7 mouse cellular contexts compared by ENCODE assay signal in genomic region chr11:22234739-22235138, GRCm38 (mm10).
DNase-seq lines count a peak whose midpoint lies in the region; ATAC-seq lines count a peak whose summit lies in the region.

No protein-coding gene starts in this region.

- no peaks in the 10 kb centered on the region for H3K4me1 ChIP-seq in midbrain, embryonic 13.5 days (replicated peaks)
- H3K4me1 ChIP-seq in midbrain, embryonic 16.5 days (ENCODE audit: control insufficient read depth, insufficient read depth, low read length) = no peaks in the 10 kb centered on the region

- peak; percentile 22 for DNase-seq in cerebellum, adult 9-10 months
- DNase-seq in kidney, postnatal 36 days = peak; percentile 29 to 48
- peak; percentile 32 for DNase-seq in thymus, postnatal 14 days
- no peak for DNase-seq in left cerebral cortex, postnatal 10 days (ENCODE audit: extremely low spot score in 1 of 2, low spot score in 2 of 2)
- DNase-seq in spleen, postnatal 4 days (ENCODE audit: low spot score in 2 of 2) = no peak

- no peaks in the 10 kb centered on the region for H3K9me3 ChIP-seq in midbrain, embryonic 13.5 days
- H3K9me3 ChIP-seq in midbrain, embryonic 16.5 days (replicated peaks; ENCODE audit: control insufficient read depth, low read length, poor library complexity, severe bottlenecking) = no peaks in the 10 kb centered on the region

- no peak overlapping the region for H3K4me2 ChIP-seq in midbrain, embryonic 13.5 days (replicated peaks)
- no peak overlapping the region for H3K4me2 ChIP-seq in midbrain, embryonic 16.5 days (ENCODE audit: low read length)

- WGBS in midbrain, embryonic 13.5 days = 82% methylated on average over 1 of the region's 1 CpGs
- 73% methylated on average over 1 of the region's 1 CpGs for WGBS in midbrain, embryonic 16.5 days

- no peak overlapping the region for H3K9ac ChIP-seq in midbrain, embryonic 13.5 days (replicated peaks)
- H3K9ac ChIP-seq in midbrain, embryonic 16.5 days (ENCODE audit: low read depth, low read length) = no peak overlapping the region

- H3K27ac ChIP-seq in midbrain, embryonic 13.5 days = no peak overlapping the region
- H3K27ac ChIP-seq in midbrain, embryonic 16.5 days (ENCODE audit: low read length) = no peak overlapping the region

- H3K4me3 ChIP-seq in midbrain, embryonic 13.5 days (replicated peaks) = no peak overlapping the region
- no peak overlapping the region for H3K4me3 ChIP-seq in midbrain, embryonic 16.5 days (ENCODE audit: low read depth, low read length)

- 0 out of 2 replicates have a peak, but pooled peaks cover 10% of the 10 kb centered on the region for H3K36me3 ChIP-seq in midbrain, embryonic 13.5 days
- H3K36me3 ChIP-seq in midbrain, embryonic 16.5 days (ENCODE audit: control insufficient read depth, insufficient read depth, low read length) = no peaks in the 10 kb centered on the region

- no peaks in the 10 kb centered on the region for H3K27me3 ChIP-seq in midbrain, embryonic 13.5 days
- no peaks in the 10 kb centered on the region for H3K27me3 ChIP-seq in midbrain, embryonic 16.5 days (ENCODE audit: control insufficient read depth, insufficient read depth, low read depth, low read length)

- intact Hi-C loops in left cerebral cortex, postnatal 10 days (cut with DNase I) = no loop called here

- ATAC-seq in midbrain, embryonic 13.5 days = 0 out of 2 replicates have a peak, but pooled peaks have one; percentile 34
- no peak; the same call in 1 of the 2 replicates for ATAC-seq in midbrain, embryonic 16.5 days

Comparison
In these comparisons a context has a peak if more than half of its experiments do, and no peak if none do; other contexts are left out.
1. DNase-seq: peak in cerebellum, adult 9-10 months (single experiment), kidney, postnatal 36 days (2 of 2) and thymus, postnatal 14 days (single experiment); none in left cerebral cortex, postnatal 10 days (0 of 2) and spleen, postnatal 4 days (0 of 2).